In the genomic region with DNA sequence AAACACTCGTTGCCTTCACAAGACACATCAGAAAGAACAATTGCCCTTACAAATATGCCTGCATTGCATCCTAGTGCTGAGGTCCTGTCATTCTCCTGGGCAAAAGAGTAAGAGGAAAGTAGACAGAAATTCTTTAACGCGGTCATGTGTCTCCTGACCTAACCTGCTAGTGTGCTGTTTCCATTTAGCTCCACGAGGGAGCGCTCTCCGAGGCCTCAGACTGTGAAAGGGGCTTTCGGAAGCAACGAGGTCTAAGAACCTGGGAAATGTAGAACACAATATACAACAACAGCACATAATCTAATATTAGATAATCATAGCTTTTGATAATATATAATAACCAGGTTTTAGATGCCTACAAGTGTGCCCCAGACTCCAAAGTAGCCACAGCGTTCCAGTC, we compare ENCODE assay signal across 20 mouse cellular contexts. TPM values are rescaled to one million over a fixed set of nuclear protein-coding genes. Genes with fewer than 3 reads are reported as not detected.
DNase-seq lines count a peak whose midpoint lies in the region; ATAC-seq and TF ChIP-seq lines count a peak whose summit lies in the region.
"Had no signal": no experiment of that assay in that cellular context is flagged by ENCODE, and none has a peak within 500 bp of the region (broad histone marks: within the 10 kb centered on the region; RNA-seq: fewer than 3 reads in every experiment).

No protein-coding gene starts in this region.

- H3K4me2 ChIP-seq in intestine, postnatal 0 days (replicated peaks; ENCODE audit: low read depth) = no peak overlapping the region
- no peak overlapping the region for H3K4me2 ChIP-seq in intestine, embryonic 15.5 days (replicated peaks)
- H3K4me2 ChIP-seq: embryonic facial prominence, embryonic 12.5 days; forebrain, embryonic 12.5 days; heart, embryonic 12.5 days; hindbrain, embryonic 12.5 days had no signal

- no peak for ATAC-seq in intestine, postnatal 0 days
- no peak for ATAC-seq in intestine, embryonic 15.5 days
- ATAC-seq: forebrain, embryonic 16.5 days; hindbrain, embryonic 16.5 days; Patski had no signal

- H3K9ac ChIP-seq in intestine, postnatal 0 days (ENCODE audit: low read depth, low read length) = no peak overlapping the region
- H3K9ac ChIP-seq in intestine, embryonic 15.5 days = no peak overlapping the region
- H3K9ac ChIP-seq: embryonic facial prominence, embryonic 12.5 days; forebrain, embryonic 12.5 days; heart, embryonic 12.5 days; hindbrain, embryonic 12.5 days had no signal

- H3K4me1 ChIP-seq in intestine, postnatal 0 days (replicated peaks; ENCODE audit: control insufficient read depth, insufficient read depth, low read length) = no peaks in the 10 kb centered on the region
- H3K4me1 ChIP-seq in intestine, embryonic 15.5 days (replicated peaks) = no peaks in the 10 kb centered on the region
- no peaks in the 10 kb centered on the region; the same call in 1 of the 2 replicates for H3K4me1 ChIP-seq in testis, adult 2 months (ENCODE audit: control insufficient read depth, insufficient read depth, low read length)
- H3K4me1 ChIP-seq: embryonic facial prominence, embryonic 12.5 days; forebrain, embryonic 12.5 days; heart, embryonic 12.5 days; hindbrain, embryonic 12.5 days had no signal

- DNase-seq in testis, postnatal 14 days (ENCODE audit: low spot score) = no peak
- DNase-seq in R1 (ENCODE audit: low read depth, low spot score) = peak; percentile 51
- DNase-seq in urinary bladder, postnatal 10 days (ENCODE audit: low spot score) = no peak
- no peak for DNase-seq in thymus, postnatal 14 days
- DNase-seq: adrenal gland, postnatal 10 days; cerebellum, adult 11-12 months; cerebellum, adult 9-10 months; cerebellum, postnatal 25 days; gastrocnemius, postnatal 14 days; heart, postnatal 36 days had no signal

- no peaks in the 10 kb centered on the region for H3K36me3 ChIP-seq in intestine, postnatal 0 days (ENCODE audit: control insufficient read depth, insufficient read depth)
- no peaks in the 10 kb centered on the region for H3K36me3 ChIP-seq in intestine, embryonic 15.5 days
- H3K36me3 ChIP-seq in testis, adult 2 months (ENCODE audit: control insufficient read depth, insufficient read depth, low read length) = no peaks in the 10 kb centered on the region
- H3K36me3 ChIP-seq: embryonic facial prominence, embryonic 12.5 days; forebrain, embryonic 12.5 days; heart, embryonic 12.5 days; hindbrain, embryonic 12.5 days had no signal

- WGBS in intestine, postnatal 0 days = 66% methylated on average over 9 of the region's 9 CpGs
- 57% methylated on average over 9 of the region's 9 CpGs for WGBS in intestine, embryonic 15.5 days

- H3K4me3 ChIP-seq in intestine, postnatal 0 days (ENCODE audit: low read depth, low read length) = no peak overlapping the region
- no peak overlapping the region for H3K4me3 ChIP-seq in intestine, embryonic 15.5 days (replicated peaks)
- H3K4me3 ChIP-seq in testis, adult 2 months (ENCODE audit: control insufficient read depth, low read depth, low read length) = no peak overlapping the region
- H3K4me3 ChIP-seq: embryonic facial prominence, embryonic 12.5 days; forebrain, embryonic 12.5 days; heart, embryonic 12.5 days; hindbrain, embryonic 12.5 days had no signal

- no peak overlapping the region for H3K27ac ChIP-seq in intestine, postnatal 0 days (ENCODE audit: low read depth, low read length)
- no peak overlapping the region for H3K27ac ChIP-seq in intestine, embryonic 15.5 days
- H3K27ac ChIP-seq in testis, adult 2 months (ENCODE audit: control insufficient read depth, insufficient read depth, low read depth, low read length) = no peak overlapping the region
- H3K27ac ChIP-seq: embryonic facial prominence, embryonic 12.5 days; forebrain, embryonic 12.5 days; hindbrain, embryonic 12.5 days had no signal

- TF ChIP-seq POLR2A in testis, adult 2 months (IDR thresholded peaks at IDR 0.05; ENCODE audit: control insufficient read depth, low read depth, low read length) = no peak

- no peaks in the 10 kb centered on the region for H3K9me3 ChIP-seq in intestine, postnatal 0 days (ENCODE audit: control insufficient read depth)
- H3K9me3 ChIP-seq in intestine, embryonic 15.5 days = no peaks in the 10 kb centered on the region
- H3K9me3 ChIP-seq: embryonic facial prominence, embryonic 12.5 days; forebrain, embryonic 12.5 days; heart, embryonic 12.5 days; hindbrain, embryonic 12.5 days had no signal

- peak; percentile 21 for TF ChIP-seq CTCF in intestine, postnatal 0 days (IDR thresholded peaks at IDR 0.05; ENCODE audit: low read depth)
- peak; percentile 37; the same call in 1 of the 2 replicates for TF ChIP-seq CTCF in testis, adult 2 months (IDR thresholded peaks at IDR 0.05; ENCODE audit: control insufficient read depth, insufficient read depth, insufficient replicate concordance, low read depth, low read length)

- H3K27me3 ChIP-seq in intestine, postnatal 0 days (replicated peaks; ENCODE audit: control insufficient read depth, insufficient read depth, low read length) = no peaks in the 10 kb centered on the region
- no peaks in the 10 kb centered on the region for H3K27me3 ChIP-seq in intestine, embryonic 15.5 days (replicated peaks)
- no peaks in the 10 kb centered on the region for H3K27me3 ChIP-seq in testis, adult 2 months (ENCODE audit: control insufficient read depth, insufficient read depth, low read length)
- H3K27me3 ChIP-seq: embryonic facial prominence, embryonic 12.5 days; forebrain, embryonic 12.5 days; heart, embryonic 12.5 days; hindbrain, embryonic 12.5 days had no signal

RNA-seq across cellular contexts. Expression of a gene that starts 22.4 kb away (rescaled TPM):
- 0.96 and 1.1 TPM in 2 replicates for polyA plus RNA-seq in intestine, postnatal 0 days (2015; fragmentation: Nextera tagmentation; extraction: Ambion mirVana)
- polyA plus RNA-seq in intestine, embryonic 15.5 days (2015; fragmentation: Nextera tagmentation; extraction: Ambion mirVana) = 1.3 and 1.4 TPM in 2 replicates
- 0.08 TPM in 1 of 2 replicates, not detected in the other for polyA plus RNA-seq in testis, adult 2 months (2012; rRNA removed)
- polyA plus RNA-seq: Patski had no signal
